Mouse (Mus musculus): ENCODE measurements at regions not wholly inside any gene's neighbourhood (a gene's known extent, or its start where the extent isn't known, plus 50 kb on each side); places are given as distances from the start of the nearest gene placed in this dataset.

DNA sequence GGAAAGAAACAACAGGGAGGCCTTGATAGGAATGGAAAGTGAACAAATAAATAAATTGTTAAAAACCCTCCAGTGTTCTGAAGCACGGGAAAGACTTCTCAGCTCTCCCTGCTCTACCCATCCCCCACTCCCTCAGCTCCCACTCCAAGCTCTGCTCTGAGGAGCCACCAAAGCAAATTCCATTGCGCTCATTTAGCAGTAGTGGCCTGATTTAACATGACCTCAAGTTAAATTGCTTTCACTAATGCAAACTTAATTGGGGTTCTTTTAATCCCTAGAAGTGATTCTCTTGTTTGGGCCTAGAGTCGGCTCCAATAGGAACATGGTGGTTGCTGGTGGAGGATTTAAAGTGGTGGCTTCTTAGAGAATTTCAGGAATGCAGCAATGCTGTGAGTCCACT is 161.4 kb downstream of the Fam84b start:
- WGBS: 38% methylated on average over 3 of the region's 3 CpGs
- TF ChIP-seq CTCF (IDR thresholded peaks at IDR 0.05; ENCODE audit: low read depth): no peak
- Histone ChIP-seq H3K4me2 (no peak overlapping the region), H3K36me3 (ENCODE audit: insufficient read depth) (no peaks in the 10 kb centered on the region), H3K4me1 (ENCODE audit: insufficient read depth) (no peaks in the 10 kb centered on the region), H3K27me3 (ENCODE audit: insufficient read depth, low read length) (no peaks in the 10 kb centered on the region), H3K4me3 (ENCODE audit: low read depth, low read length) (no peak overlapping the region), H3K9me3 (ENCODE audit: low read depth, low read length) (no peaks in the 10 kb centered on the region), H3K9ac (no peak overlapping the region), H3K27ac (ENCODE audit: low read depth) (no peak overlapping the region)
- no peak for ATAC-seq (ENCODE audit: insufficient read depth)
- DNase-seq: peak; percentile 30

DNA sequence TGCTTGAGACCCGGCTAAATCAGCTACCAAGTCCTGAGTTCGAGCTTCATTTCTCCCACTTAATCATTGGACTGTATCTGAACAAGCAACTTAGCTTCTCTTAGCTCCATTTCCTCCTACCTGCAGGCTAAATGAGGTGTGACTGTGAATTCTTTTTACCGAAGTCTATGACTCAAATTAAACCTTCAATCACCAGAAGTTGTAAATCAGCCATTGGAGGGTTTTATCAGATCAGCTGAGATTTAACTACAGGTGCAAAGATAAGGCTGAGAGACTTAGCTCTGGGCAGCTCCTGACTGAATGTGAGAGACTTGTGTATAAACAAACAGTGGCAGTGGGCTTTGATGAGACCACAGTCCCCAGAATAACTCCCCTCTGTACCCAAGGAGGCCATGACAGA is 176.2 kb downstream of the Fam84b start:
- ATAC-seq (ENCODE audit: insufficient read depth) (no peak), DNase-seq (no peak)
- no peak overlapping the region for H3K4me3 ChIP-seq (ENCODE audit: low read depth, low read length)
- no peaks in the 10 kb centered on the region for H3K36me3 ChIP-seq (ENCODE audit: insufficient read depth)
- no peaks in the 10 kb centered on the region for H3K4me1 ChIP-seq (ENCODE audit: insufficient read depth)
- 61% methylated on average over 3 of the region's 3 CpGs for WGBS
- no peak for TF ChIP-seq CTCF (IDR thresholded peaks at IDR 0.05; ENCODE audit: low read depth)
- no peak overlapping the region for H3K4me2 ChIP-seq
- no peaks in the 10 kb centered on the region for H3K9me3 ChIP-seq (ENCODE audit: low read depth, low read length)
- H3K27me3 ChIP-seq (ENCODE audit: insufficient read depth, low read length): no peaks in the 10 kb centered on the region
- no peak overlapping the region for H3K9ac ChIP-seq
- H3K27ac ChIP-seq (ENCODE audit: low read depth): no peak overlapping the region

DNA sequence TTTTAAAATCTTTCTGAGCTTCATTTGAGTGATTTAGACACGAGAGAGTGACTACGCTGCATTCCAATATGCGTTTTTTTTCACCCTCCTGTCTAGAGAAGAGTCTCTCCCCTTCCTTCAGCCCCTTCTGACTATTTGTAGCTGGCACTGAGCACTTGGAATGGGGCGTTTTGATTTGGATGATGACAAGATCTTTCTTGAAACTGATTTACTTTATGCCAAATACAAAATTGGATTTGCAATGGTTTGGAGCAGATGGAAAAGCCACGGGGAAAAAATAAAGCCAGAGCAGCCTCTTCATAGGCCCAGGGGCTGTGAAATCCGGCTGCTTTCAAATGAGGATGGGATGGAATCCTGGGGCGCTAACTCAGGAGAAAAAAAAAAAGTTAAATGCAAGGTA is 196.0 kb downstream of the Fam84b start:
- 69% methylated on average over 7 of the region's 7 CpGs for WGBS
- no peak overlapping the region for H3K4me3 ChIP-seq (ENCODE audit: low read depth, low read length)
- no peaks in the 10 kb centered on the region for H3K36me3 ChIP-seq (ENCODE audit: insufficient read depth)
- no peaks in the 10 kb centered on the region for H3K4me1 ChIP-seq (ENCODE audit: insufficient read depth)
- DNase-seq (no peak), ATAC-seq (ENCODE audit: insufficient read depth) (no peak)
- no peak overlapping the region for H3K9ac ChIP-seq
- H3K27me3 ChIP-seq (ENCODE audit: insufficient read depth, low read length): no peaks in the 10 kb centered on the region
- H3K9me3 ChIP-seq (ENCODE audit: low read depth, low read length): no peaks in the 10 kb centered on the region
- H3K4me2 ChIP-seq: no peak overlapping the region
- H3K27ac ChIP-seq (ENCODE audit: low read depth): no peak overlapping the region
- no peak for TF ChIP-seq CTCF (IDR thresholded peaks at IDR 0.05; ENCODE audit: low read depth)

DNA sequence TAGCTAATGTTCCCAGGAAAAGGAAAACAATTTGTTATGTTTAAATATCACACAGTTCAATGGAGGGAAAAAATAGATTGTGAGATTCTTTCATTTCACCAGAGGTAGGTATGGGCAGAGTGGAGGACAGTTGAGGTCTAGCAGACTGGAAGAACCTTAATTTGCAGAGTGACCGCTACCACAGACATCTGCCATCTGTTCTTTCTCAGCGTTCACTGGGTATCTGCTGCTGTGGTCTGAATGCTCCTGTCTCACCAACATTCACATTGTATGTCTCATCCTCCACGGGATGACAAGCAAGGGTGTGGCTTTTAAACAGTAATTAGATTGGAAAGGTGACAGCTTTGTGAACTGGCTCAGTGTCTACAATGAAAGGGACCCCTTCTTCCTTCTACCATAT is 198.5 kb downstream of the Fam84b start:
- Histone ChIP-seq H3K9me3 (ENCODE audit: low read depth, low read length) (no peaks in the 10 kb centered on the region), H3K4me1 (ENCODE audit: insufficient read depth) (no peaks in the 10 kb centered on the region), H3K4me3 (ENCODE audit: low read depth, low read length) (no peak overlapping the region), H3K27me3 (ENCODE audit: insufficient read depth, low read length) (no peaks in the 10 kb centered on the region), H3K9ac (no peak overlapping the region), H3K27ac (ENCODE audit: low read depth) (no peak overlapping the region), H3K36me3 (ENCODE audit: insufficient read depth) (no peaks in the 10 kb centered on the region), H3K4me2 (no peak overlapping the region)
- 70% methylated on average over 3 of the region's 3 CpGs for WGBS
- TF ChIP-seq CTCF (IDR thresholded peaks at IDR 0.05; ENCODE audit: low read depth): no peak
- DNase-seq: no peak
- no peak for ATAC-seq (ENCODE audit: insufficient read depth)

DNA sequence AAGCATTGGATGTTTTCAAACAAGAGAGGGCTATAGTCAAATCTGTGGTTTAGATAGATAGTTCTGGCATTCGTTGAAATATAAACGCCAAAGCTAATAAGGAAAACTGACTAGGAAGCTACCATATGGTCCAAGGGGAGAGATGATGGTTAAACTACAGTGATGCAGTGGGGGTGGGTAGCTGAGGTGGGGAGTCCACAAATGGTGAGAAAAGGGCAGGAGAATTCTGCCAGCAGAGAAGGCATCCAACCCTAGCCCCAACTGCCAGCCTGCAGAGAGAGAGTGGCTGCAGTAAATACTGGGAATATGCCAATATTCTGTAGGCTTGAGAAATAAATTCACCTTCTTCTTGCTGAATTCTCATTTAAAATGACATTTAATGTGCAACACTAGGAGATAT is 204.3 kb downstream of the Fam84b start:
- no peak for DNase-seq
- H3K9me3 ChIP-seq (ENCODE audit: low read depth, low read length): no peaks in the 10 kb centered on the region
- 76% methylated on average over 2 of the region's 2 CpGs for WGBS

DNA sequence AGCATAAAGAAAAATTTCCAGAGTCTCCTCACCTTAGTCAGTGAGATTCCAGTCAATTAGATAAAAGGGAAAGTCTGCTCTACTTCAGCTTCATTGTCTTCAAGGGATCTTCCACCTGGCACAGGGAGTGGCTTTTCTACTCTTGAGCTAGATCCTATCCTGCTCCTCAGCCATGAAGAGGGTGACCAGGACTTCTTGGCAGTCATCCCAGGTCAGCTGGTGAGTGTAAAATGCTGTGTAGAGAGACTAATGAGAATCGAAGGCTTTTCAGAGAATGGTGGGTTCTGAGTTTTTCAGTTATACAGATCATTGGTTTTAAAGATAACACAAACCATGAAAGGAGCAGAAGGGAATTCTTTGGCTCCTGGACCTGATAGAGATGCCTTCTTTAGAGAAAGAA is 211.8 kb downstream of the Fam84b start:
- WGBS: 71% methylated on average over 1 of the region's 1 CpGs
- H3K36me3 ChIP-seq (ENCODE audit: insufficient read depth): no peaks in the 10 kb centered on the region
- no peak for TF ChIP-seq CTCF (IDR thresholded peaks at IDR 0.05; ENCODE audit: low read depth)

More for the DNA sequence above, 204.3 kb downstream of the Fam84b start:
- H3K27me3 ChIP-seq (ENCODE audit: insufficient read depth, low read length): no peaks in the 10 kb centered on the region
- no peak overlapping the region for H3K27ac ChIP-seq (ENCODE audit: low read depth)
- ATAC-seq (ENCODE audit: insufficient read depth): no peak
- no peak overlapping the region for H3K4me3 ChIP-seq (ENCODE audit: low read depth, low read length)
- H3K9ac ChIP-seq: no peak overlapping the region
- H3K36me3 ChIP-seq (ENCODE audit: insufficient read depth): no peaks in the 10 kb centered on the region
- no peaks in the 10 kb centered on the region for H3K4me1 ChIP-seq (ENCODE audit: insufficient read depth)
- H3K4me2 ChIP-seq: no peak overlapping the region
- TF ChIP-seq CTCF (IDR thresholded peaks at IDR 0.05; ENCODE audit: low read depth): no peak

DNA sequence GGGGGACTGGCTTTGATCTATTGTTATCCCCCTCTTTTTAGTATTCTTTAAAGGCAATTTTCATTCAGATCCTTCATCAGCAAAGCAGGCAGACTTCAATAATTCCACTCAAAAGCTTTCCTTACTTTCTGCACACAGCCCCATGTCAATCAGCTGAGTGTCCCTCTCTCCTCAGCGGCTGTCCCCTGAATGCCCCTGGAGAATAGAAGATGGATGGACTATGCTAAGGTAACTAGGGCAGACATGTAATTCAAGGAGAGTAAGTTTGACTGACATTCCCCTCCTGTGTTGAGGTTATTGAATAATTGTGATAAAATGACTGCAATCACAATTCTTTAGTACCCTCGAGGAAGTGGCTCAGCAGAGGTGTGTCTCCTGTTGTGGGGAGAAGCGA is 220.1 kb downstream of the Fam84b start:
- Histone ChIP-seq H3K4me2 (no peak overlapping the region), H3K27me3 (ENCODE audit: insufficient read depth, low read length) (no peaks in the 10 kb centered on the region), H3K4me1 (ENCODE audit: insufficient read depth) (no peaks in the 10 kb centered on the region), H3K9me3 (ENCODE audit: low read depth, low read length) (no peaks in the 10 kb centered on the region), H3K4me3 (ENCODE audit: low read depth, low read length) (no peak overlapping the region), H3K9ac (no peak overlapping the region), H3K27ac (ENCODE audit: low read depth) (no peak overlapping the region), H3K36me3 (ENCODE audit: insufficient read depth) (no peaks in the 10 kb centered on the region)
- ATAC-seq (ENCODE audit: insufficient read depth) (no peak), DNase-seq (no peak)
- WGBS: 62% methylated on average over 3 of the region's 3 CpGs
- TF ChIP-seq CTCF (IDR thresholded peaks at IDR 0.05; ENCODE audit: low read depth): no peak

More for the DNA sequence above, 211.8 kb downstream of the Fam84b start:
- no peaks in the 10 kb centered on the region for H3K27me3 ChIP-seq (ENCODE audit: insufficient read depth, low read length)
- no peak overlapping the region for H3K4me3 ChIP-seq (ENCODE audit: low read depth, low read length)
- ATAC-seq (ENCODE audit: insufficient read depth): no peak
- no peak overlapping the region for H3K4me2 ChIP-seq
- no peak overlapping the region for H3K27ac ChIP-seq (ENCODE audit: low read depth)
- H3K9me3 ChIP-seq (ENCODE audit: low read depth, low read length): no peaks in the 10 kb centered on the region
- DNase-seq: no peak
- H3K4me1 ChIP-seq (ENCODE audit: insufficient read depth): no peaks in the 10 kb centered on the region
- H3K9ac ChIP-seq: no peak overlapping the region

Measured in lung, embryonic 14.5 days (tissue).